Mouse (Mus musculus) regulatory T cell (primary cell): Measurements from ENCODE around the gene Fcrl6.

Source experiments
- in situ Hi-C: fragments of 300-600 bp; cut with MboI, MseI; formaldehyde crosslinking; loops from one replicate; pipeline ENCODE4 v1.15.1; 2025; ENCODE audit warnings: high pct_unique_total_duplicates

Fcrl6 gene

DNA sequence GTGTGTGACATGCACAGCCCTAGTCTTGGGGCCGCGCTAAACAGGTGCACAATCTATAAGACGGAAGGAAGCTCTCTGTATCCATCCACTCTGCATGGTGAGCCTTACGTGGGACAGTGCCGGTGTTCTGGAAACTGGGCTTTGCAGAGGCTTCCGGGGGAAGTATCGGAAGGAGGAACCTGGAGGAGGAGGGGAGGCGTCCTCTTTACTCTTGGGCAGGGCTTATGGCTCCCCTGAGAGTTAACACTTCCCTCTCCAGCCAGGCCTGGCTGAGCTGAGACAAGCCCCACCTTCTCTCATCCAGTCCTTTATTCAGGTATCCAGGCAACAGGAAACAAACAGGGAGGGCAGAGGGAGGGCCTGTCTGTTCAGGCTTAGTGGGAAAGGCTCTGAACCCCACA lies 51.8 kb downstream of the Fcrl6 start:
- in situ Hi-C loops = no loop called here

DNA sequence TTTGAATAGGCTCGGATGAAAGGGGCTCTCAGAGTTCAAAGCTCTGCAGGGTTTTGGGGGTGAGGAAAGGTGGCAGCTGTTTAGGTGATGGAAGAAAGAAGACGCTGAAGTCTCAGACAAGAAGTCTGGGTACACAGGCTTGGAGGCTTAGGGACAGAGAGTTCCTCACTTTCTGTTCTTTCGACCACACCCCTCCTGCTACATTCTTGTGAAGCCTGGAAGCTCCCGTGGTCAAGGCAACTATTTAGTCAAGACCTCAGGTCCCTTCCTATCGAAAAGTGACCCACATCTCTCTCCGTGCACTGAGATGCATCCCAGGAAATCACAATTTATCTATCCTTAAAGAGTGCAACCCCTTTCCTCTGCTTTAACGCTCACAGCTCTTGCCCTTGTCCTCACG lies 52.6 kb downstream of the Fcrl6 start:
- in situ Hi-C loops = no loop called here

DNA sequence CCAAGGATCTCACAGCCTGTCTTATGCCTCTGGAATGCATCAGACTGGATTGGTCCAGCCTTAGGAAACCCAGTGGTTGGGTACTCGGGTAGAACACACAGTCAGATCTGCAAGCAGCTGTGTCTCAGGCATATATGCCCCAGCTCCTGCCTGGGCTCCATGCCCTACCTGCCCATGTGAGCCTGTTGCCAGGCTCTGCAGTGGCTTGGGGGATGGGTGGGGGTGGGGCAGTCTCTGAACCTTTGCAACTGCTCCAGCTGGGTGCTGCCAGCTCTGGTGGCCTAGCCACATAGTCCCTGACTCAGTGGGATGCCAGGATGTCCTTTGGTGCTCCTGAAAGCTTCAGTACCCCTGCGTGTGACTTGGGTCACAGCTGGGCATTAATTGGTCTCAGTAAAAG lies 53.0 kb downstream of the Fcrl6 start:
- in situ Hi-C loops = no loop called here

DNA sequence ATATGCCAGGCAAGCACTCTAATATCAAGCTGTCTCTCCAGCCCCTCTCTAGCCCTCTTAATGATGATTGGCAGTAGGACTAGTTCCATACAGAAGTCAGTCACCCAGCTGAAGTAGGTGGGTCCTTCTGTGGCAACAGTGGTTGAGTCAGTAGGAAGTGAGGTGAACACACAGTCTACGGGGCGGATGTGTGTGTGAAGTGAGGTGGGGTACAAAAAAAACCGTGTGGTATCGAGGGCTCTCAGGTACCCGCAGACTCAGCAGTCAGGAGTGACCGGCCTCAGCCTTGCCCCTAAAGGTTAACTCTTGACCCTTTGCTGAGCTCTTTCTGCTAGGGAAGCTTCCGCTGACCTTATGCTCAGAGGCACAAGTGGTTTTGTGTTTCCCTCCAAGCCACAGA lies 53.9 kb downstream of the Fcrl6 start:
- in situ Hi-C loops = no loop called here
